ENCODE assay signal across 28 mouse cellular contexts in the genomic region with DNA sequence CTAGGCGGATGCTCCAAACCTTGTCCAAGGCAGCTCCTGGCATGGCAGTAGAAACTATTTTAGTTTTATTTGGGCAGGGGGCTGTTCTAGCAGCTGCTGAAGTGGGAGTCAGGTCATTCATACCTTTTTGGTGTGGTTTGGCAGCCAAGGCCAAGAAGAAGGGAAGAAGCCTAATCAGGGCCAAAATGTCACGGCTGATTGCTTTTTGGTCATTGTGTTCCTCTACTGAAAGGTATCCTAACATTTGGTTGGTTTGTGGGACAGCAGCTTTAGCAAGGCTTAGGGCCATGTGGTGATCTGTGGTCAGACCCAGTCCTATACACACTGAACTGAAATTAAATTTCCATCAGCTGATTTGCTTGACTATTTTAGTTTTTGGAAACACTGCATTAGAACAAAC.
"Had no signal": no experiment of that assay in that cellular context is flagged by ENCODE, and none has a peak within 500 bp of the region (broad histone marks: within the 10 kb centered on the region; RNA-seq: fewer than 3 reads in every experiment).

No protein-coding gene starts in this region.

- H3K27me3 ChIP-seq: heart, embryonic 12.5 days; hindbrain, embryonic 12.5 days; intestine, embryonic 15.5 days; kidney, embryonic 15.5 days; limb, embryonic 12.5 days had no signal

- DNase-seq: gastrocnemius, adult 2 months; gastrocnemius, postnatal 10 days; gastrocnemius, postnatal 25 days; heart, adult 18-20 months; heart, postnatal 10 days; heart, postnatal 4 days; kidney, adult 18-20 months; kidney, postnatal 25 days; kidney, postnatal 4 days; liver; liver, embryonic 13.5 days; liver, postnatal 0 days had no signal

- ATAC-seq: hindbrain, embryonic 16.5 days; inflammation-experienced regulatory T-cells, adult 6 months; intestine, embryonic 15.5 days; intestine, postnatal 0 days; liver, postnatal 0 days had no signal

- H3K4me3 ChIP-seq: gastrocnemius, adult 2 months; heart, embryonic 10.5 days; heart, embryonic 12.5 days; hindbrain, embryonic 10.5 days; hindbrain, embryonic 12.5 days; intestine, embryonic 15.5 days; kidney, embryonic 15.5 days; layer of hippocampus, adult 2 months; left cerebral cortex, adult 2 months; limb, embryonic 10.5 days; limb, embryonic 12.5 days; liver, embryonic 13.5 days; liver, embryonic 15.5 days had no signal

- H3K9ac ChIP-seq: heart, embryonic 12.5 days; hindbrain, embryonic 12.5 days; hindbrain, embryonic 14.5 days; intestine, embryonic 15.5 days; kidney, embryonic 15.5 days; limb, embryonic 12.5 days; liver, embryonic 13.5 days; liver, embryonic 15.5 days; liver, postnatal 0 days had no signal

- H3K27ac ChIP-seq: gastrocnemius, adult 2 months; heart, embryonic 10.5 days; hindbrain, embryonic 10.5 days; hindbrain, embryonic 12.5 days; hindbrain, embryonic 14.5 days; intestine, embryonic 15.5 days; kidney, embryonic 15.5 days; kidney, postnatal 0 days; layer of hippocampus, adult 2 months; left cerebral cortex, adult 2 months; limb, embryonic 10.5 days; limb, embryonic 12.5 days; liver, embryonic 13.5 days; liver, embryonic 15.5 days had no signal

- H3K9me3 ChIP-seq: heart, embryonic 10.5 days; heart, embryonic 12.5 days; hindbrain, embryonic 10.5 days; hindbrain, embryonic 12.5 days; intestine, embryonic 15.5 days; kidney, embryonic 15.5 days; limb, embryonic 10.5 days; limb, embryonic 12.5 days; liver, embryonic 13.5 days; liver, embryonic 15.5 days had no signal

- H3K36me3 ChIP-seq: heart, embryonic 10.5 days; heart, embryonic 12.5 days; hindbrain, embryonic 10.5 days; hindbrain, embryonic 12.5 days; intestine, embryonic 15.5 days; kidney, embryonic 15.5 days; limb, embryonic 10.5 days; limb, embryonic 12.5 days; liver, embryonic 13.5 days; liver, embryonic 15.5 days had no signal

- H3K4me1 ChIP-seq: liver, embryonic 13.5 days; liver, embryonic 15.5 days had no signal

- H3K4me2 ChIP-seq: heart, embryonic 12.5 days; hindbrain, embryonic 12.5 days; hindbrain, embryonic 14.5 days; intestine, embryonic 15.5 days; kidney, embryonic 15.5 days; limb, embryonic 12.5 days; liver, embryonic 13.5 days; liver, embryonic 15.5 days had no signal
